Mouse (Mus musculus): Measurements from ENCODE around the gene Lamp2. TPM values are rescaled to one million over a fixed set of nuclear protein-coding genes. Genes with fewer than 3 reads are reported as not detected.
"Not testable (repeated sequence)": the region's sequence is repeated elsewhere in the genome, so short reads cannot be mapped to it uniquely, and the experiment has no call there.

Lamp2 gene
- polyA plus RNA-seq (2014; fragmentation: Nextera tagmentation; extraction: Ambion mirVana) = 65.7 and 68.6 TPM in 2 replicates

GRCm38 (mm10) chrX:38455890-38456634 is at the start of gene Lamp2:
Gene Lamp2, minus strand, starts transcription at chrX:38456454.
- peak; percentile 90 for DNase-seq (ENCODE audit: low spot score)
- Histone ChIP-seq H3K4me3 (ENCODE audit: low read depth, low read length) (peak within 1 kb of the TSS; percentile 48), H3K4me2 (ENCODE audit: low read length) (peak within 1 kb of the TSS; percentile 54), H3K9ac (ENCODE audit: low read length) (peak within 1 kb of the TSS; percentile 71), H3K4me1 (ENCODE audit: control insufficient read depth, insufficient read depth, low read length) (no peaks in the 10 kb centered on the region), H3K9me3 (replicated peaks; ENCODE audit: control insufficient read depth, low read length) (no peaks in the 10 kb centered on the region), H3K36me3 (ENCODE audit: control insufficient read depth, insufficient read depth, low read length) (0 out of 2 replicates have a peak, but pooled peaks cover 2% of the 10 kb centered on the region), H3K27me3 (replicated peaks; ENCODE audit: control insufficient read depth, insufficient read depth, low read length) (no peaks in the 10 kb centered on the region), H3K27ac (ENCODE audit: low read depth, low read length) (no peak within 1 kb of the TSS)
- ATAC-seq = peak; percentile 98
- 28% methylated on average over 47 of the region's 47 CpGs for WGBS

- WGBS = 91% methylated on average over 14 of the region's 14 CpGs
- Histone ChIP-seq H3K9me3 (replicated peaks; ENCODE audit: control insufficient read depth, low read length) (no peaks in the 10 kb centered on the region), H3K36me3 (ENCODE audit: control insufficient read depth, insufficient read depth, low read length) (no peaks in the 10 kb centered on the region), H3K9ac (ENCODE audit: low read length) (no peak overlapping the region), H3K4me3 (ENCODE audit: low read depth, low read length) (no peak overlapping the region), H3K4me2 (ENCODE audit: low read length) (no peak overlapping the region), H3K27me3 (replicated peaks; ENCODE audit: control insufficient read depth, insufficient read depth, low read length) (no peaks in the 10 kb centered on the region), H3K27ac (ENCODE audit: low read depth, low read length) (no peak overlapping the region), H3K4me1 (ENCODE audit: control insufficient read depth, insufficient read depth, low read length) (no peaks in the 10 kb centered on the region)
- no peak for ATAC-seq
- no peak for DNase-seq (ENCODE audit: low spot score)
Observed at GRCm38 (mm10) chrX:38504846-38505245, 48.6 kb upstream of the Lamp2 start.

- ATAC-seq = not testable (repeated sequence)
- WGBS = 67% methylated on average over 5 of the region's 5 CpGs
Observed at GRCm38 (mm10) chrX:38502182-38502581, 45.9 kb upstream of the Lamp2 start.

GRCm38 (mm10) chrX:38485464-38485863 is 29.2 kb upstream of the Lamp2 start:
- 39% methylated on average over 20 of the region's 20 CpGs for WGBS
- H3K27ac ChIP-seq (ENCODE audit: low read depth, low read length); H3K9me3 ChIP-seq (replicated peaks; ENCODE audit: control insufficient read depth, low read length); H3K27me3 ChIP-seq (replicated peaks; ENCODE audit: control insufficient read depth, insufficient read depth, low read length); DNase-seq (ENCODE audit: low spot score); H3K4me2 ChIP-seq (ENCODE audit: low read length); H3K4me3 ChIP-seq (ENCODE audit: low read depth, low read length); H3K4me1 ChIP-seq (ENCODE audit: control insufficient read depth, insufficient read depth, low read length); H3K36me3 ChIP-seq (ENCODE audit: control insufficient read depth, insufficient read depth, low read length); ATAC-seq; H3K9ac ChIP-seq (ENCODE audit: low read length): not testable (repeated sequence)

More at GRCm38 (mm10) chrX:38502182-38502581, 45.9 kb upstream of the Lamp2 start:
- not testable (repeated sequence) for H3K4me3 ChIP-seq (ENCODE audit: low read depth, low read length); H3K4me1 ChIP-seq (ENCODE audit: control insufficient read depth, insufficient read depth, low read length); H3K27ac ChIP-seq (ENCODE audit: low read depth, low read length); H3K9ac ChIP-seq (ENCODE audit: low read length); H3K4me2 ChIP-seq (ENCODE audit: low read length); H3K9me3 ChIP-seq (replicated peaks; ENCODE audit: control insufficient read depth, low read length); H3K27me3 ChIP-seq (replicated peaks; ENCODE audit: control insufficient read depth, insufficient read depth, low read length); H3K36me3 ChIP-seq (ENCODE audit: control insufficient read depth, insufficient read depth, low read length); DNase-seq (ENCODE audit: low spot score)

- H3K27me3 ChIP-seq (replicated peaks; ENCODE audit: control insufficient read depth, insufficient read depth, low read length) = no peaks in the 10 kb centered on the region
- H3K4me1 ChIP-seq (ENCODE audit: control insufficient read depth, insufficient read depth, low read length) = no peaks in the 10 kb centered on the region
- H3K4me3 ChIP-seq (ENCODE audit: low read depth, low read length) = no peak overlapping the region
- no peak overlapping the region for H3K9ac ChIP-seq (ENCODE audit: low read length)
- no peak overlapping the region for H3K27ac ChIP-seq (ENCODE audit: low read depth, low read length)
- 60% methylated on average over 1 of the region's 1 CpGs for WGBS
- no peak for DNase-seq (ENCODE audit: low spot score)
- no peaks in the 10 kb centered on the region for H3K9me3 ChIP-seq (replicated peaks; ENCODE audit: control insufficient read depth, low read length)
- H3K36me3 ChIP-seq (ENCODE audit: control insufficient read depth, insufficient read depth, low read length) = no peaks in the 10 kb centered on the region
- H3K4me2 ChIP-seq (ENCODE audit: low read length) = no peak overlapping the region
- no peak for ATAC-seq
Observed at GRCm38 (mm10) chrX:38478583-38478982, 22.3 kb upstream of the Lamp2 start.

- H3K4me2 ChIP-seq (ENCODE audit: low read length) = peak overlapping the region; percentile 46
- DNase-seq (ENCODE audit: low spot score) (peak; percentile 80), ATAC-seq (peak; percentile 95)
- H3K4me3 ChIP-seq (ENCODE audit: low read depth, low read length) = peak overlapping the region; percentile 48
- H3K9ac ChIP-seq (ENCODE audit: low read length) = peak overlapping the region; percentile 52
- no peaks in the 10 kb centered on the region for H3K4me1 ChIP-seq (ENCODE audit: control insufficient read depth, insufficient read depth, low read length)
- H3K9me3 ChIP-seq (replicated peaks; ENCODE audit: control insufficient read depth, low read length) = no peaks in the 10 kb centered on the region
- H3K27me3 ChIP-seq (replicated peaks; ENCODE audit: control insufficient read depth, insufficient read depth, low read length) = no peaks in the 10 kb centered on the region
- no peaks in the 10 kb centered on the region for H3K36me3 ChIP-seq (ENCODE audit: control insufficient read depth, insufficient read depth, low read length)
- no peak overlapping the region for H3K27ac ChIP-seq (ENCODE audit: low read depth, low read length)
- WGBS = 28% methylated on average over 32 of the region's 32 CpGs
Observed at GRCm38 (mm10) chrX:38473537-38474299, 17.5 kb upstream of the Lamp2 start.

GRCm38 (mm10) chrX:38473164-38473536 is 16.9 kb upstream of the Lamp2 start:
- peak; percentile 40 for ATAC-seq
- H3K4me2 ChIP-seq (ENCODE audit: low read length) = peak overlapping the region; percentile 46
- peak overlapping the region; percentile 48 for H3K4me3 ChIP-seq (ENCODE audit: low read depth, low read length)
- no peaks in the 10 kb centered on the region for H3K27me3 ChIP-seq (replicated peaks; ENCODE audit: control insufficient read depth, insufficient read depth, low read length)
- H3K4me1 ChIP-seq (ENCODE audit: control insufficient read depth, insufficient read depth, low read length) = no peaks in the 10 kb centered on the region
- no peak overlapping the region for H3K27ac ChIP-seq (ENCODE audit: low read depth, low read length)
- H3K9me3 ChIP-seq (replicated peaks; ENCODE audit: control insufficient read depth, low read length) = no peaks in the 10 kb centered on the region
- H3K9ac ChIP-seq (ENCODE audit: low read length) = no peak overlapping the region
- no peak for DNase-seq (ENCODE audit: low spot score)
- 26% methylated on average over 10 of the region's 10 CpGs for WGBS
- no peaks in the 10 kb centered on the region for H3K36me3 ChIP-seq (ENCODE audit: control insufficient read depth, insufficient read depth, low read length)

- Histone ChIP-seq H3K27ac (ENCODE audit: low read depth, low read length) (no peak overlapping the region), H3K27me3 (replicated peaks; ENCODE audit: control insufficient read depth, insufficient read depth, low read length) (no peaks in the 10 kb centered on the region), H3K9me3 (replicated peaks; ENCODE audit: control insufficient read depth, low read length) (no peaks in the 10 kb centered on the region), H3K36me3 (ENCODE audit: control insufficient read depth, insufficient read depth, low read length) (no peaks in the 10 kb centered on the region), H3K9ac (ENCODE audit: low read length) (no peak overlapping the region), H3K4me1 (ENCODE audit: control insufficient read depth, insufficient read depth, low read length) (no peaks in the 10 kb centered on the region), H3K4me3 (ENCODE audit: low read depth, low read length) (no peak overlapping the region), H3K4me2 (ENCODE audit: low read length) (no peak overlapping the region)
- ATAC-seq = no peak
- DNase-seq (ENCODE audit: low spot score) = no peak
Observed at GRCm38 (mm10) chrX:38466236-38466635, 10.0 kb upstream of the Lamp2 start.

- Histone ChIP-seq H3K27ac (ENCODE audit: low read depth, low read length) (no peak overlapping the region), H3K9ac (ENCODE audit: low read length) (no peak overlapping the region), H3K36me3 (ENCODE audit: control insufficient read depth, insufficient read depth, low read length) (no peaks in the 10 kb centered on the region), H3K9me3 (replicated peaks; ENCODE audit: control insufficient read depth, low read length) (no peaks in the 10 kb centered on the region), H3K4me2 (ENCODE audit: low read length) (no peak overlapping the region), H3K4me3 (ENCODE audit: low read depth, low read length) (no peak overlapping the region), H3K4me1 (ENCODE audit: control insufficient read depth, insufficient read depth, low read length) (no peaks in the 10 kb centered on the region), H3K27me3 (replicated peaks; ENCODE audit: control insufficient read depth, insufficient read depth, low read length) (no peaks in the 10 kb centered on the region)
- ATAC-seq = no peak
- no peak for DNase-seq (ENCODE audit: low spot score)
- 90% methylated on average over 2 of the region's 2 CpGs for WGBS
Observed at GRCm38 (mm10) chrX:38463160-38463559, 6.9 kb upstream of the Lamp2 start.
